Mouse (Mus musculus): ENCODE measurements around the gene Cacna2d3. TPM values are rescaled to one million over a fixed set of nuclear protein-coding genes. Genes with fewer than 3 reads are reported as not detected.

The Cacna2d3 gene
- total and polyA plus RNA-seq, 3 experiments, result not detected

GRCm38 (mm10) chr14:29438251-29438650 is 283.4 kb downstream of the Cacna2d3 start:
- DNase-seq (ENCODE audit: extremely low read depth), result no peak
- Histone ChIP-seq H3K27ac (ENCODE audit: insufficient read depth, low read depth) (no peak overlapping the region), H3K36me3 (replicated peaks in 1 of 2; ENCODE audit: control insufficient read depth in 1 of 2, insufficient read depth in 1 of 2, low read length in 1 of 2) (no peaks in the 10 kb centered on the region), H3K79me2 (replicated peaks; ENCODE audit: control insufficient read depth, extremely low read depth, insufficient read depth, poor library complexity, severe bottlenecking) (no peaks in the 10 kb centered on the region), H3K9ac (ENCODE audit: insufficient read depth, low read depth) (no peak overlapping the region), H3K4me3 (replicated peaks in 1 of 3; ENCODE audit: low read depth in 2 of 3, low read length in 2 of 3, poor library complexity in 1 of 3) (no peak overlapping the region), H3K27me3 (replicated peaks) (no peaks in the 10 kb centered on the region), H3K4me1 (ENCODE audit: control insufficient read depth in 1 of 2, insufficient read depth in 2 of 2) (peaks cover 0 to 4% of the 10 kb centered on the region in 2 experiments; a peak in 1 of 4 replicates), H3K9me3 (replicated peaks; ENCODE audit: low read length) (no peaks in the 10 kb centered on the region), H3K4me2 (ENCODE audit: insufficient read depth, low read depth, poor library complexity, severe bottlenecking) (no peak overlapping the region)
- dilution Hi-C loops (cut with MboI; ENCODE audit: extremely low pct_ligation_motif_present, extremely low pct_unique_long_range_greater_than_20kb, low sequenced_read_pairs) (no loop called here), in situ Hi-C loops (cut with MboI; ENCODE audit: low pct_ligation_motif_present, low pct_unique_long_range_greater_than_20kb, low sequenced_read_pairs) (loop anchor here (25.0 kb wide), 1 partner anchor 1626 kb away; no protein-coding TSS in a partner anchor)
- TF ChIP-seq PAX5 (IDR thresholded peaks at IDR 0.05; ENCODE audit: low read length) (no peak), TBP (conservative IDR thresholded peaks at IDR 0.05; ENCODE audit: low read depth, low read length) (no peak), ZMIZ1 (IDR thresholded peaks at IDR 0.05; ENCODE audit: low read depth, low read length) (no peak), KAT2A (IDR thresholded peaks at IDR 0.05; ENCODE audit: insufficient replicate concordance, low read length) (no peak), USF2 (conservative IDR thresholded peaks at IDR 0.05; ENCODE audit: low read depth, low read length) (no peak), MEF2A (IDR thresholded peaks at IDR 0.05; ENCODE audit: borderline replicate concordance, low read depth, low read length) (no peak)

GRCm38 (mm10) chr14:29435203-29435602 is 286.5 kb downstream of the Cacna2d3 start:
- Histone ChIP-seq H3K9me3 (replicated peaks; ENCODE audit: low read length) (no peaks in the 10 kb centered on the region), H3K4me2 (ENCODE audit: insufficient read depth, low read depth, poor library complexity, severe bottlenecking) (no peak overlapping the region), H3K79me2 (replicated peaks; ENCODE audit: control insufficient read depth, extremely low read depth, insufficient read depth, poor library complexity, severe bottlenecking) (no peaks in the 10 kb centered on the region), H3K27me3 (replicated peaks) (no peaks in the 10 kb centered on the region), H3K9ac (ENCODE audit: insufficient read depth, low read depth) (no peak overlapping the region), H3K4me1 (ENCODE audit: control insufficient read depth in 1 of 2, insufficient read depth in 2 of 2) (peaks cover 0 to 4% of the 10 kb centered on the region in 2 experiments; a peak in 1 of 4 replicates), H3K36me3 (replicated peaks in 1 of 2; ENCODE audit: control insufficient read depth in 1 of 2, insufficient read depth in 1 of 2, low read length in 1 of 2) (no peaks in the 10 kb centered on the region), H3K27ac (ENCODE audit: insufficient read depth, low read depth) (no peak overlapping the region), H3K4me3 (replicated peaks in 1 of 3; ENCODE audit: low read depth in 2 of 3, low read length in 2 of 3, poor library complexity in 1 of 3) (no peak overlapping the region)
- TF ChIP-seq POLR2A (IDR thresholded peaks at IDR 0.05; ENCODE audit: low read depth, low read length) (no peak), USF2 (conservative IDR thresholded peaks at IDR 0.05; ENCODE audit: low read depth, low read length) (no peak), TBP (conservative IDR thresholded peaks at IDR 0.05; ENCODE audit: low read depth, low read length) (no peak), PAX5 (IDR thresholded peaks at IDR 0.05; ENCODE audit: low read length) (no peak), RCOR1 (conservative IDR thresholded peaks at IDR 0.05; ENCODE audit: low read depth, low read length) (no peak), MAFK (IDR thresholded peaks at IDR 0.05; ENCODE audit: insufficient replicate concordance, low read length) (no peak), POLR2AphosphoS2 (IDR thresholded peaks at IDR 0.05; ENCODE audit: low read depth, low read length) (no peak), MAZ (IDR thresholded peaks at IDR 0.05; ENCODE audit: low read depth, low read length) (no peak), MXI1 (IDR thresholded peaks at IDR 0.05; ENCODE audit: low read depth, low read length) (no peak), SIN3A (IDR thresholded peaks at IDR 0.05; ENCODE audit: low read length) (no peak), JUN (IDR thresholded peaks at IDR 0.05; ENCODE audit: insufficient read depth, low read depth, low read length) (no peak), TCF12 (IDR thresholded peaks at IDR 0.05; ENCODE audit: low read depth, low read length) (no peak), USF1 (IDR thresholded peaks at IDR 0.05; ENCODE audit: low read depth, low read length) (no peak), E2F4 (IDR thresholded peaks at IDR 0.05; ENCODE audit: insufficient replicate concordance, low read depth, low read length) (no peak), MYC (IDR thresholded peaks at IDR 0.05; ENCODE audit: low read depth, low read length) (no peak), CHD2 (IDR thresholded peaks at IDR 0.05; ENCODE audit: low read length) (no peak)
- dilution Hi-C loops (cut with MboI; ENCODE audit: extremely low pct_ligation_motif_present, extremely low pct_unique_long_range_greater_than_20kb, low sequenced_read_pairs) (no loop called here), in situ Hi-C loops (cut with MboI; ENCODE audit: low pct_ligation_motif_present, low pct_unique_long_range_greater_than_20kb, low sequenced_read_pairs) (loop anchor here (25.0 kb wide), 1 partner anchor 1623 kb away; no protein-coding TSS in a partner anchor)
- no peak for DNase-seq (ENCODE audit: extremely low read depth)

Data from CH12.LX (cell line).